In the genomic region with DNA sequence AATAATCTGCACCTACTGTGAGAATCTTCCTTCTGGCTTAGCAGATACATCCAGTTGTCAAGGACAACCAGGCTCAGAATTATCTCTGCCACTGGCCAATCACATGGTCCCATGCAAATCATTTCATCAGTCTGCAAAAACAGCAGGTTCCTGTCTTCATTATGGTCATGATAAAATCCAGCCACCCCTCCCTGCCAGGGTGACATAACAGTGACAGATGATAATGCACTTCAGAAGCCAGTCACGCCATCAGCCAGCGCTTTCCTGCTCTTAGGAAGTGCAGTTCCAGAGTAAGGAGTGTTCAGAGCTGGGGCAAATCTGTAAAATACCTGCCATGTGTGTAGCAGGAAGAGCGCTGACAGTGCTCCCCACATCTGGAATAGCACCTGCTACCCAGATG, we compare ENCODE assay signal across 12 mouse cellular contexts.
DNase-seq lines count a peak whose midpoint lies in the region; ATAC-seq lines count a peak whose summit lies in the region.
"Had no signal": no experiment of that assay in that cellular context is flagged by ENCODE, and none has a peak within 500 bp of the region (broad histone marks: within the 10 kb centered on the region; RNA-seq: fewer than 3 reads in every experiment).

No protein-coding gene starts in this region.

- H3K9ac ChIP-seq in forebrain, embryonic 12.5 days: no peak overlapping the region
- no peak overlapping the region for H3K9ac ChIP-seq in midbrain, embryonic 13.5 days (replicated peaks)
- H3K9ac ChIP-seq in midbrain, embryonic 11.5 days (ENCODE audit: low read length): no peak overlapping the region
- H3K9ac ChIP-seq: hindbrain, embryonic 15.5 days had no signal

- no peak for DNase-seq in forebrain, embryonic 10.5 days (ENCODE audit: extremely low spot score, low spot score)
- DNase-seq in midbrain, embryonic 11.5 days (ENCODE audit: low spot score, missing footprints): no peak
- DNase-seq in spleen, postnatal 14 days (ENCODE audit: low spot score in 2 of 2): no peak
- no peak for DNase-seq in kidney, postnatal 25 days
- DNase-seq: lung, adult 18-20 months had no signal

- H3K4me2 ChIP-seq in forebrain, embryonic 12.5 days: no peak overlapping the region
- H3K4me2 ChIP-seq in midbrain, embryonic 13.5 days (replicated peaks): no peak overlapping the region
- no peak overlapping the region for H3K4me2 ChIP-seq in midbrain, embryonic 11.5 days
- H3K4me2 ChIP-seq: hindbrain, embryonic 15.5 days had no signal

- H3K9me3 ChIP-seq in forebrain, embryonic 12.5 days: no peaks in the 10 kb centered on the region; the same call in 1 of the 2 replicates
- H3K9me3 ChIP-seq in forebrain, embryonic 10.5 days: peaks cover 10% of the 10 kb centered on the region
- peaks cover 5% of the 10 kb centered on the region; the same call in 1 of the 2 replicates for H3K9me3 ChIP-seq in midbrain, embryonic 13.5 days
- no peaks in the 10 kb centered on the region for H3K9me3 ChIP-seq in midbrain, embryonic 11.5 days (ENCODE audit: control insufficient read depth, low read length)
- H3K9me3 ChIP-seq: hindbrain, embryonic 15.5 days had no signal

- ATAC-seq in forebrain, embryonic 12.5 days (ENCODE audit: low FRiP score): peak; percentile 55; the same call in 1 of the 2 replicates
- ATAC-seq in midbrain, embryonic 13.5 days: peak; percentile 45; the same call in 1 of the 2 replicates
- ATAC-seq in midbrain, embryonic 11.5 days (ENCODE audit: low FRiP score): no peak
- peak; percentile 34; the same call in 1 of the 2 replicates for ATAC-seq in granulocyte monocyte progenitor cell, adult 5-6 weeks (replicated peaks; ENCODE audit: poor library complexity, severe bottlenecking)
- peak; percentile 71 for ATAC-seq in megakaryocyte progenitor cell, adult 5-6 weeks (replicated peaks; ENCODE audit: poor library complexity)

- H3K27ac ChIP-seq in forebrain, embryonic 12.5 days: no peak overlapping the region
- H3K27ac ChIP-seq in forebrain, embryonic 10.5 days: no peak overlapping the region
- H3K27ac ChIP-seq in midbrain, embryonic 13.5 days: no peak overlapping the region
- no peak overlapping the region for H3K27ac ChIP-seq in midbrain, embryonic 11.5 days (ENCODE audit: low read depth, low read length)
- H3K27ac ChIP-seq: hindbrain, embryonic 15.5 days; kidney, postnatal 0 days; left cerebral cortex, adult 2 months had no signal

- no peak overlapping the region for H3K4me3 ChIP-seq in forebrain, embryonic 12.5 days (replicated peaks)
- no peak overlapping the region for H3K4me3 ChIP-seq in forebrain, embryonic 10.5 days
- H3K4me3 ChIP-seq in midbrain, embryonic 13.5 days (replicated peaks): no peak overlapping the region
- no peak overlapping the region for H3K4me3 ChIP-seq in midbrain, embryonic 11.5 days (ENCODE audit: low read depth, low read length)
- H3K4me3 ChIP-seq: hindbrain, embryonic 15.5 days; left cerebral cortex, adult 2 months had no signal

- no peaks in the 10 kb centered on the region for H3K27me3 ChIP-seq in forebrain, embryonic 12.5 days
- no peaks in the 10 kb centered on the region for H3K27me3 ChIP-seq in forebrain, embryonic 10.5 days (ENCODE audit: poor library complexity, severe bottlenecking)
- H3K27me3 ChIP-seq in midbrain, embryonic 13.5 days: no peaks in the 10 kb centered on the region
- no peaks in the 10 kb centered on the region for H3K27me3 ChIP-seq in midbrain, embryonic 11.5 days (ENCODE audit: control insufficient read depth, insufficient read depth, low read length)
- H3K27me3 ChIP-seq: hindbrain, embryonic 15.5 days had no signal

- 79% methylated on average over 3 of the region's 3 CpGs for WGBS in forebrain, embryonic 12.5 days
- 82% methylated on average over 3 of the region's 3 CpGs for WGBS in forebrain, embryonic 10.5 days
- WGBS in midbrain, embryonic 13.5 days: 67% methylated on average over 3 of the region's 3 CpGs
- 86% methylated on average over 3 of the region's 3 CpGs for WGBS in midbrain, embryonic 11.5 days

- no peaks in the 10 kb centered on the region; the same call in 1 of the 2 replicates for H3K4me1 ChIP-seq in forebrain, embryonic 12.5 days
- H3K4me1 ChIP-seq in forebrain, embryonic 10.5 days: peaks cover 25% of the 10 kb centered on the region
- peaks cover 14% of the 10 kb centered on the region for H3K4me1 ChIP-seq in midbrain, embryonic 13.5 days (replicated peaks)
- H3K4me1 ChIP-seq in midbrain, embryonic 11.5 days (ENCODE audit: control insufficient read depth, insufficient read depth, low read length): no peaks in the 10 kb centered on the region

- peaks cover 18% of the 10 kb centered on the region for H3K36me3 ChIP-seq in forebrain, embryonic 12.5 days (replicated peaks)
- peaks cover 23% of the 10 kb centered on the region for H3K36me3 ChIP-seq in forebrain, embryonic 10.5 days (replicated peaks)
- H3K36me3 ChIP-seq in midbrain, embryonic 13.5 days: peaks cover 19% of the 10 kb centered on the region
- H3K36me3 ChIP-seq in midbrain, embryonic 11.5 days (ENCODE audit: control insufficient read depth, insufficient read depth, low read length): peaks cover 10% of the 10 kb centered on the region
